Mouse (Mus musculus) embryonic facial prominence, embryonic 13.5 days (tissue): ENCODE measurements around the gene Map3k5. TPM values are rescaled to one million over a fixed set of nuclear protein-coding genes. Genes with fewer than 3 reads are reported as not detected.

ENCODE experiments used
- ATAC-seq: fragments of 200-750 bp; cut with Nextera tagmentation; 2 replicates; pipeline ENCODE4 v1.8.0; 2017; ENCODE audit warnings: low read depth; ENCODE audit not compliant: insufficient number of reproducible peaks, insufficient read depth, low FRiP score, low TSS enrichment
- H3K27ac ChIP-seq: fragments of 300-500 bp; sonication (generic); 2 replicates; pipeline ENCODE4 v1.5.1; 2015; ENCODE audit warnings: moderate library complexity, mild to moderate bottlenecking, inconsistent platforms
- H3K27me3 ChIP-seq: fragments of 300-500 bp; sonication (generic); 2 replicates; pipeline ENCODE4 v1.6.1; 2015; ENCODE audit warnings: mild to moderate bottlenecking, inconsistent platforms
- H3K36me3 ChIP-seq: fragments of 300-500 bp; sonication (generic); 2 replicates; pipeline ENCODE4 v1.6.1; 2015; ENCODE audit warnings: mild to moderate bottlenecking, inconsistent platforms
- H3K4me1 ChIP-seq: fragments of 300-500 bp; sonication (generic); 2 replicates; pipeline ENCODE4 v1.6.1; 2015; ENCODE audit warnings: inconsistent platforms
- H3K4me2 ChIP-seq: fragments of 300-500 bp; sonication (generic); 2 replicates; pipeline ENCODE4 v1.6.1; 2015; ENCODE audit warnings: moderate library complexity, mild to moderate bottlenecking, inconsistent platforms
- H3K4me3 ChIP-seq: fragments of 300-500 bp; sonication (generic); 2 replicates; pipeline ENCODE4 v1.5.1; 2015; ENCODE audit warnings: mild to moderate bottlenecking, inconsistent platforms
- H3K9ac ChIP-seq: fragments of 300-500 bp; sonication (generic); 2 replicates; pipeline ENCODE4 v1.6.1; 2015; ENCODE audit warnings: mild to moderate bottlenecking, inconsistent platforms
- H3K9me3 ChIP-seq: fragments of 300-500 bp; sonication (generic); 2 replicates; pipeline ENCODE4 v1.6.1; 2016; ENCODE audit warnings: inconsistent platforms
- WGBS: fragments of 180-500 bp; shearing (Covaris S2); methylation state at CpG from one replicate; pipeline ENCODE4 v1.1.7; 2015; ENCODE audit warnings: mixed read lengths; 5-methylcytosine and 5-hydroxymethylcytosine counted together
- polyA plus RNA-seq: library from polyadenylated mRNA; unstranded; fragments of >200 nt; fragmentation: Nextera tagmentation; extraction: Ambion mirVana; gene quantifications from 2 replicates; pipeline ENCODE4 v1.2.1, GENCODE M21; 2015

The Map3k5 gene
- polyA plus RNA-seq, 1 experiment from 2014 or later: 2.0 TPM

GRCm38 (mm10) chr10:20171756-20172155 is 237.5 kb downstream of the Map3k5 start:
- peak overlapping the region; percentile 62 for H3K4me2 ChIP-seq
- 48% methylated on average over 4 of the region's 4 CpGs for WGBS
- no peak for ATAC-seq

GRCm38 (mm10) chr10:20173733-20174132 is 239.5 kb downstream of the Map3k5 start:
- no peak overlapping the region for H3K9ac ChIP-seq
- no peak for ATAC-seq
- WGBS: 64% methylated on average over 4 of the region's 4 CpGs
- H3K27ac ChIP-seq: 0 out of 2 replicates have a peak overlapping the region, but pooled peaks have one; percentile 39
- peaks cover 21% of the 10 kb centered on the region for H3K4me1 ChIP-seq
- no peaks in the 10 kb centered on the region for H3K36me3 ChIP-seq
- H3K9me3 ChIP-seq: no peaks in the 10 kb centered on the region
- H3K4me3 ChIP-seq: no peak overlapping the region
- no peak overlapping the region for H3K4me2 ChIP-seq
- H3K27me3 ChIP-seq: no peaks in the 10 kb centered on the region

More at GRCm38 (mm10) chr10:20171756-20172155, 237.5 kb downstream of the Map3k5 start:
- Histone ChIP-seq H3K4me3 (no peak overlapping the region), H3K27me3 (no peaks in the 10 kb centered on the region), H3K9ac (no peak overlapping the region), H3K36me3 (no peaks in the 10 kb centered on the region), H3K4me1 (peaks cover 21% of the 10 kb centered on the region), H3K9me3 (no peaks in the 10 kb centered on the region), H3K27ac (no peak overlapping the region; the same call in 1 of the 2 replicates)

GRCm38 (mm10) chr10:20176054-20176453 is 241.8 kb downstream of the Map3k5 start:
- Histone ChIP-seq H3K27ac (no peak overlapping the region), H3K36me3 (no peaks in the 10 kb centered on the region), H3K9me3 (no peaks in the 10 kb centered on the region), H3K4me3 (no peak overlapping the region), H3K27me3 (no peaks in the 10 kb centered on the region), H3K4me1 (peaks cover 13% of the 10 kb centered on the region), H3K4me2 (no peak overlapping the region), H3K9ac (no peak overlapping the region)
- no peak for ATAC-seq
- 63% methylated on average over 7 of the region's 7 CpGs for WGBS

DNA sequence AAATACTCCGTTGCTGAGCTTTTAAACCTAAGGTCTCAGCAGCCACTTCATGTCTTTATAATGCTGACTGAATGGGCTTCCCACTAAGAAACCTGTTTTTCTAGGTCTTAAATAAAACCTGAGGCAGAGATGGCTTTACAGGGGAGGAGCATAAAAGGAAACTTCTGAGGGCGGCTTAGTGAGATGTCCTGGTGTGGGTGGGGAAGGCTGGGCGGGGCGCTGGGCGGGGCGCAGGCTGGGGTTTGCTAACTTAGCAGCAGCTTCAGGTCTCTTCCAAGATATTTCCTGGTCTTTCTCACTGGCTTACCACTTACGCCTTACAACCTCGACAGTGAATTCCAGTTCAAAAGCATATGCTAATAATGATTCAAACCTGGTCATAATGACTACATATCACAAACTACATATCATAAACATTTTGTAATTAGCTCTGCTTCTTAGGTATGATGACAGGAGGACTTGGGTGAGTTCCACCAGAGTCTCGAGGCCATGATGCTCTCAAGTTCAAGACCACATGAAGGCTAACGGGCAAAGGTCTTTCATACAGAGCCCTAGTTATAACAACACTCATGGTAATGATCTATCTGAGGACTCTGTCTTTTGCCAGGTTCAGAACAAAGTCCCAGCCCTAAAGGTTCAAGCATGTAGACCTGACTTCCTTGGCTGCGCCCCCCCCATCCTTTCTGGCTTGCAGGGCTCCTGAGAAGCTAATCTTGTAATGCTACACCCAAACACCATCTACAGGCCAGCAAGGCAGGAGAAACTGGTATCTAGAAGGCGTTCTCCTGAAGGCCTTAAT is 244.7 kb downstream of the Map3k5 start:
- WGBS: 30% methylated on average over 12 of the region's 12 CpGs
- Histone ChIP-seq H3K4me2 (no peak overlapping the region), H3K4me1 (peaks cover 41% of the 10 kb centered on the region), H3K27me3 (no peaks in the 10 kb centered on the region), H3K27ac (no peak overlapping the region; the same call in 1 of the 2 replicates), H3K36me3 (no peaks in the 10 kb centered on the region), H3K4me3 (no peak overlapping the region), H3K9ac (no peak overlapping the region), H3K9me3 (no peaks in the 10 kb centered on the region)
- peak; percentile 76; the same call in 1 of the 2 replicates for ATAC-seq

DNA sequence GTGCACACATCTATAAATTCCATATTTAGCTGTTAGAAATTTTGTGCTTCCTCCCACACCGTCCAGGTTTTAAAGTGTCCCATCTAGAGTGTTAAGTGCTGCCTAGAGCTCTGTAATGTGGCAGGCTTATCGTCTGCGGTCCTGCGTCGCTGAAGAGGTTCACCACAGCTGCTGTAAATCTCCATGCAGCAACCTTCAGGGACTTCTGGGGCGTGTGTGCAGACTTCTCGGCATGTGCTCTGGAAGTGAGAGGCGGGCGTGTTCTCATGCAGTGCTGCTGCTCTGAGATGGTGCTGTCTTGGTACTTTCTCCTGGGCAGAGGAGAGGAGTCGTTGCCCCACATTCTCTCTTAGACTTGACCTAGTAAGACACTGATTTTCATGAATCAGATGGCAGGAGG is 246.9 kb downstream of the Map3k5 start:
- Histone ChIP-seq H3K27ac (no peak overlapping the region), H3K9me3 (no peaks in the 10 kb centered on the region), H3K4me1 (peaks cover 37% of the 10 kb centered on the region), H3K9ac (no peak overlapping the region), H3K4me2 (no peak overlapping the region), H3K36me3 (no peaks in the 10 kb centered on the region), H3K4me3 (no peak overlapping the region), H3K27me3 (no peaks in the 10 kb centered on the region)
- WGBS: 43% methylated on average over 10 of the region's 10 CpGs
- no peak for ATAC-seq

DNA sequence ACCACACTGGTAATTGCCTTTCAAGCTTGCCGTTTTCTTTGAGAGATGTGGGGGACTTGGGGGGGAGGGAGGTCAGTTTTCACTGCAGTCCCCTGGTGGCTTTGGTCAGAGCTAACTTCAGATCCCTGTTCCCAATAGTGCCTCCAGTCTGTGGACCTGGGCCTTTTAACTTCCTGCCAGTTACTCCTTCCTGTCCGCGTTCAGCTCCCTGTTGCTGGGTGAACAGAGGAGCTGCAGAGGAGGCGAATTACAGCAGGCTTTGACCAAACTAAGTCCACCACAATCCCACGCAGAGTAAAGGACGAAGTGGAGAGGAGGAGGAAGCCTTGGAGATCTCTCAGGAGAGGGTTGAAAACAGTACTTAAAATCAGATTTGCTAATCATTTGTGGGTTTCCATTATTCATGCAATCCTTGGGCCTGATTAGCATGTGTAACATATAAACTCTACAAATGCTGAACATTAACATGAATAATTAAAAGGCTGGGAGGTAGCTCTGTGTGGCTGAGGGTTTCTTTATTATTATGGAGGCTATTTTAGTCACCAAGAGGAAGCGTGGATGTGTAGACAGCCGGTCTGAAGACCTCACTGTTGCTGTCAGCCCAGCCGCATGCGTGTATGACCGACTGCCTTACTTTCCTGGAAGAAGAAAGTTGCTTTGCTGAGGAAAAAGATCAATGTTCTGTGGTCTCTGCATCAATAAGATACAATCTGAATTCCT is 247.6 kb downstream of the Map3k5 start:
- Histone ChIP-seq H3K9me3 (no peaks in the 10 kb centered on the region), H3K27ac (no peak overlapping the region), H3K4me3 (no peak overlapping the region), H3K27me3 (no peaks in the 10 kb centered on the region), H3K4me1 (peaks cover 38% of the 10 kb centered on the region), H3K9ac (no peak overlapping the region), H3K4me2 (no peak overlapping the region), H3K36me3 (no peaks in the 10 kb centered on the region)
- no peak for ATAC-seq
- 45% methylated on average over 11 of the region's 11 CpGs for WGBS

DNA sequence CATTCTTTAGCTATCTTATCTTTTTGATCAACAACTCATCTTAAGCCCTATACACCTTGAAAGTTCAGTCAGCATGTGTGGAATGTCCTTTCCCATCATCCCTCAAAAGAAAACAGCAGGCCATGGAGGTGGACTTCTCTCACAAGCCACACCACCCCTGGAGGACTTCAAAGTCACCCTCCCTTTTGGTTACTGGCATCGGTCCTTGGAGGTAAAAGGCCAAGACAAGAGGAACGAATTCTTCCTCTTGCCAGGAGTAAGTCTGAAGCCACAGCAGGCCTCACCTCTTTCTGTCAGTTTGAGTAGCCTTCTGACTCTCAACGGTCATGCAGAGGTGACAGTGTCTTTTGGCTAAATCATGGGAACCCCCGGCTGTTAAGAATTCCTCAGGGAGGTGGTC is 250.1 kb downstream of the Map3k5 start:
- no peak overlapping the region for H3K27ac ChIP-seq
- no peak overlapping the region for H3K9ac ChIP-seq
- no peaks in the 10 kb centered on the region for H3K27me3 ChIP-seq
- peaks cover 40% of the 10 kb centered on the region for H3K4me1 ChIP-seq
- no peaks in the 10 kb centered on the region for H3K9me3 ChIP-seq
- no peak for ATAC-seq
- 81% methylated on average over 4 of the region's 4 CpGs for WGBS
- no peak overlapping the region for H3K4me3 ChIP-seq
- H3K36me3 ChIP-seq: no peaks in the 10 kb centered on the region
- no peak overlapping the region for H3K4me2 ChIP-seq

DNA sequence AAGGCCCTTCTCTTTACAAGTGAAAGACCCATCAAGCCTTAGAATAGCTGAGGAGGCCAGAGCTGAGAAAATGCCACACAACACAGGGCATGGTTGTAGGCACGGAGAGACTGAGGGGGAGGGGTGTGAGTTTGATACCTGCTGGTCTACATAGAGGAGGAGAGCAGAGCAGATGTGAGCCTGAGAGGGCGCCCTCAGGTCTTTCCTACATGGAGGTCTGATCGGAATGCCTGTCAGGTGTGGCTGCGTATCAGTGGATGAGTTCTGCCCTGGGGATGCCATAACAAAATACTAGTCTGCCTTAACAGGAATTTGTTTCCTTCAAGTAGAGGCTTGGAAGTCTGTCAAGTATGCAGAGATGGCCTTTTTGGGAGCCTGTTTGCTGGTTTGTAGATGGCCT is 251.0 kb downstream of the Map3k5 start:
- Histone ChIP-seq H3K36me3 (no peaks in the 10 kb centered on the region), H3K9ac (no peak overlapping the region), H3K27ac (no peak overlapping the region), H3K4me3 (no peak overlapping the region), H3K27me3 (no peaks in the 10 kb centered on the region), H3K4me2 (no peak overlapping the region), H3K9me3 (no peaks in the 10 kb centered on the region), H3K4me1 (peaks cover 40% of the 10 kb centered on the region)
- ATAC-seq: no peak
- 56% methylated on average over 4 of the region's 4 CpGs for WGBS

GRCm38 (mm10) chr10:20185806-20186205 is 251.5 kb downstream of the Map3k5 start:
- H3K4me3 ChIP-seq: no peak overlapping the region
- no peaks in the 10 kb centered on the region for H3K9me3 ChIP-seq
- H3K4me1 ChIP-seq: peaks cover 38% of the 10 kb centered on the region
- 89% methylated on average over 2 of the region's 2 CpGs for WGBS
- H3K36me3 ChIP-seq: no peaks in the 10 kb centered on the region
- ATAC-seq: no peak
- no peaks in the 10 kb centered on the region for H3K27me3 ChIP-seq
- no peak overlapping the region for H3K4me2 ChIP-seq
- H3K27ac ChIP-seq: no peak overlapping the region
- H3K9ac ChIP-seq: no peak overlapping the region

DNA sequence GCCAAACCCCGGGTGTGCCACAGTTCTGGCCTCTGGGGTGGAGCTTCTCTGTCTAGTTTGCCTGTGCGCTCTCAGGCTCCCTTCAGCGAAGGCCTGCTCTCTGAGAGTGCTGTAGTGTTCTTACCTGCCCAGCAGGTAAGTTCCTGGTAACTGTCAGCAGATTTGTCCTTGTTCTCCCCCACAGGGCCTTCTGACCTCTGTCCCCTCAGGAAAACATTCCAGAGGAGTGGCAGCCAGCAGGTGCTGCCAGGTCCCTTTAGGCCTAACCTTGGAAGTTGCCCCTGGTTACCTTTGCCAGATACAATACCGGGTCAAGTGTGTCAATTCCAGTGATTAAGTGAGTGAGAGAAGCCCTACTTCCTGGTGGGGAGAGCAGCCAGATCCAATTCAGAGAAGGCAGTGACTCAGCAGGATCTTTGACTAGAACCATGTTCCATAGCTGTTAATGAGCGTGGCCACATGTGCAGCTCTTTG is 252.6 kb downstream of the Map3k5 start:
- WGBS: 76% methylated on average over 5 of the region's 5 CpGs
- no peak for ATAC-seq
- Histone ChIP-seq H3K27me3 (no peaks in the 10 kb centered on the region), H3K4me1 (peaks cover 28% of the 10 kb centered on the region), H3K9ac (no peak overlapping the region), H3K4me3 (no peak overlapping the region), H3K36me3 (no peaks in the 10 kb centered on the region), H3K27ac (no peak overlapping the region), H3K4me2 (no peak overlapping the region), H3K9me3 (no peaks in the 10 kb centered on the region)

- Histone ChIP-seq H3K9ac (no peak overlapping the region), H3K27ac (no peak overlapping the region), H3K4me1 (peaks cover 17% of the 10 kb centered on the region), H3K36me3 (no peaks in the 10 kb centered on the region), H3K4me3 (no peak overlapping the region), H3K4me2 (no peak overlapping the region), H3K27me3 (no peaks in the 10 kb centered on the region), H3K9me3 (no peaks in the 10 kb centered on the region)
- 92% methylated on average over 6 of the region's 6 CpGs for WGBS
- no peak for ATAC-seq
Observed at GRCm38 (mm10) chr10:20190139-20190747, 256.0 kb downstream of the Map3k5 start.
